Mouse (Mus musculus) CH12.LX (cell line): ENCODE measurements at regions not wholly inside any gene's neighbourhood (a gene's known extent, or its start where the extent isn't known, plus 50 kb on each side); places are given as distances from the start of the nearest gene placed in this dataset.

ENCODE experiments used
- BHLHE40 ChIP-seq: IDR thresholded peaks from 2 replicates; pipeline ENCODE4 v1.6.1; 2011; ENCODE audit warnings: mild to moderate bottlenecking, low read depth, low read length, improper control_type of control experiment
- CTCF ChIP-seq, 2 experiments: IDR thresholded peaks in 1 of 2; conservative IDR thresholded peaks in 1 of 2; 2 replicates each; pipeline ENCODE4 v1.5.1; 2011 to 2012; ENCODE audit warnings: low read depth in 2 of 2, low read length in 2 of 2, improper control_type of control experiment in 1 of 2, inconsistent platforms in 1 of 2, mild to moderate bottlenecking in 1 of 2, moderate library complexity in 1 of 2
- EP300 ChIP-seq: IDR thresholded peaks from 2 replicates; pipeline ENCODE4 v1.6.1; 2011; ENCODE audit warnings: low read length, improper control_type of control experiment
- ETS1 ChIP-seq: conservative IDR thresholded peaks from 2 replicates; pipeline ENCODE4 v1.6.1; 2012; ENCODE audit warnings: low read depth, mild to moderate bottlenecking, inconsistent platforms, low read length, improper control_type of control experiment, moderate library complexity
- GABPA ChIP-seq: IDR thresholded peaks from 2 replicates; pipeline ENCODE4 v1.6.1; 2012; ENCODE audit warnings: low read depth, low read length, improper control_type of control experiment, inconsistent platforms; ENCODE audit not compliant: insufficient replicate concordance
- POLR2A ChIP-seq: IDR thresholded peaks from 2 replicates; pipeline ENCODE4 v1.6.1; 2011; ENCODE audit warnings: low read depth, mild to moderate bottlenecking, improper control_type of control experiment, low read length
- POLR2AphosphoS2 ChIP-seq: IDR thresholded peaks from 2 replicates; pipeline ENCODE4 v1.6.1; 2011; ENCODE audit warnings: low read depth, low read length, improper control_type of control experiment
- SIN3A ChIP-seq: IDR thresholded peaks from 2 replicates; pipeline ENCODE4 v1.6.1; 2012; ENCODE audit warnings: low read length, improper control_type of control experiment, inconsistent platforms
- USF1 ChIP-seq: IDR thresholded peaks from 2 replicates; pipeline ENCODE4 v1.6.1; 2014; ENCODE audit warnings: low read depth, mild to moderate bottlenecking, inconsistent platforms, low read length, improper control_type of control experiment
- ZKSCAN1 ChIP-seq: IDR thresholded peaks from 2 replicates; pipeline ENCODE4 v1.6.1; 2012; ENCODE audit warnings: low read depth, inconsistent platforms, low read length, improper control_type of control experiment, borderline replicate concordance
- ZNF384 ChIP-seq: IDR thresholded peaks from 2 replicates; pipeline ENCODE4 v1.6.1; 2012; ENCODE audit warnings: low read depth, low read length, improper control_type of control experiment, inconsistent platforms

DNA sequence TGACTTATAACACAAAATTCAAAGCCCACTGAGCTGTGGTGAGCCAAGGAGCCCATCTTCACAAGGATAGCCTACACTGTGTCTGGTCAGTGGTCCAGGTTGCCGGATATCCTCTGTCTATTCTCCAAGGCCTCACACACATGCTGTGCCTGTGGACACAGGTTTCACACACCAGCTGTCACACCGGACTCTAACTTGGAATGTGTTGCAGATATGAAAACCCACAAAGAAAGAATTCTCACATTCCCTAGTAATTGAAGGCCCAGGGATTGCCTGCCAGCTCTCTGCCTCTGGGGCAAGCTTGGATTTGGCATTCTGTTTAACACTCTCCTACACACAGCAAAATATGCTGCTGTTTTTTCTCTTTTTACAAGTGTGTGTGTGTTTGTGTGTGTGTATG lies 595.4 kb upstream of the Arpp21 start:
- no peak for TF ChIP-seq ZNF384
- no peak for TF ChIP-seq CTCF (conservative IDR thresholded peaks at IDR 0.05 in 1 of 2, IDR thresholded peaks at IDR 0.05 in 1 of 2; ENCODE audit: low read depth in 2 of 2, low read length in 2 of 2)
- TF ChIP-seq EP300, result no peak
- TF ChIP-seq POLR2AphosphoS2, result no peak
- no peak for TF ChIP-seq SIN3A
- no peak for TF ChIP-seq ETS1
- TF ChIP-seq BHLHE40, result no peak
- TF ChIP-seq POLR2A, result no peak
- TF ChIP-seq GABPA, result no peak
- no peak for TF ChIP-seq ZKSCAN1
- no peak for TF ChIP-seq USF1
